Mouse (Mus musculus): ENCODE data around the gene Klk8.

The Klk8 gene

DNA sequence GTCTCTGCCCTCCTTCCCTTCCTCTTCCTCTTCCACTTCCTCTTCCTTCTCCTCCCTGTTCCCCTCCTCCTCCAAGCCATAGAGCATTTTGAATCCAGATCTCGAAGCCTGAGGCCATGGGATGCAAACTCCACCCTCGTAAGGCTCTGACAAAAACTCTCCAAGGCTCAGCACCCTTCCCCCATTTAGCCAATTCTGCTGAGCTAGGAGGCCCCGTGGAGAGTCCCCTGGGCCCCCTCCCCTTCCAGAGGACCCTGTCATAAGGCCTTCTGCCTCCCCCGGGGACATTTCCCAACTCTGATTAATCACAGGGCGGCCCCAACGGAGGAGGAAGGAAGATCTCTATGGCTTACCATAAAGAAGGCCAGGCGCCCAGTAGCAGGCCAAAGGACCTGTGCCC lies 5.8 kb upstream of the Klk8 start, which contains the start of gene Klk9:
Klk9 (plus strand) TSS at position 301 of the 400 bp plus-strand sequence.
- DNase-seq (ENCODE audit: low read depth, low spot score), result no peak

GRCm38 (mm10) chr7:43796355-43796754 lies 1.0 kb upstream of the Klk8 start:
- no peak for DNase-seq (ENCODE audit: low read depth, low spot score)

DNA sequence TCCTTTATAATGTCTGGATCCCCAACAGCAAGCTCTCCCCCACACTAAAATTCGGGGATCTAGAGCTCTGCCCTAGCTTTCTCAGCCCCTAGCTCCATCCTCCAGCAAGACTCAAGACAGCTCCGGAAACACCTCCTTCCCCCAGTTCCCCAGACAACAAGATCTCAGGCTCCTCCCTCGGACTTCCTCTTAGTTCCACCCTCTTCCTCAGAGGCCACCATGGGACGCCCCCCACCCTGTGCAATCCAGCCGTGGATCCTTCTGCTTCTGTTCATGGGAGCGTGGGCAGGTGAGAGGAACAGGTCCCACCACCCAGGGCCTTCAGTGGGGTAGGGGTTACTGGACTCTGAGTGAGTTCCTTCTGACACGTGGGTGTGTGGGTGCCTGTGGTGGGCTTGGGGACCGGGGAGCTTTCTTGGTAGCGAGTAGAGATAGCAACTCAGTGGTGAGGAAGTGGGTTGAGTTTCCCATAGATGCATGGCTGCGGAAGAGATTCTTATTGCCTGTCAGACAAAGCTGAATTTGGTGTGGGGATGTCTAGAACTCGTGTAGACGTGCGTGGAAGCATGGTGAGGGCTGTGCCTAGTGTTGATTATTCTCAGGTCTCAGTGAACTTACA lies 576 bp downstream of the Klk8 start:
- peak; percentile 16 for DNase-seq (ENCODE audit: low read depth, low spot score)

- no peak for DNase-seq (ENCODE audit: low read depth, low spot score)
Observed at GRCm38 (mm10) chr7:43799876-43800275, 2.5 kb downstream of the Klk8 start.

- no peak for DNase-seq (ENCODE audit: low read depth, low spot score)
Observed at GRCm38 (mm10) chr7:43810994-43811393, 13.6 kb downstream of the Klk8 start, which contains the start of gene Klk7. Klk7 (plus strand) TSS chr7:43811294.

GRCm38 (mm10) chr7:43815211-43815610 lies 17.8 kb downstream of the Klk8 start:
- DNase-seq (ENCODE audit: low read depth, low spot score), result no peak

GRCm38 (mm10) chr7:43816746-43817145 lies 19.4 kb downstream of the Klk8 start:
- no peak for DNase-seq (ENCODE audit: low read depth, low spot score)

DNA sequence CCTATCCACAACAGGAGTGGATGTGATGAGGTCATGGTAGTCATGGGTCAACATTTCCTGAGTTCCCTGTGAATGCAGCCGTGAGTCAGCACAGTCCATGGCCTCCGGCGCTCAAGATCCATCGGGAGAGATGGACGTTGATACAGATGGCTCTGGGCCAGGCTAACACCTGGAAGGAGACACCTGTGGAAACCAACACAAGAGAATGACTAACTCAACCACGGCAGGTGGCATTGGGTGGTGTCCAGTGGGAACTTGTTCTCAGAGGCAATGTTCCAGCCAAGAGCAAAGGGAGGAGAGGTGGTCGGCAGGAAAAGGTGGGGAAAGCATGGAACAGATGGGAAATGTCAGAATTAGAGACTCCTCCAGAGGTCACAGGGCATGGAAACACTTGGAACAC lies 24.2 kb downstream of the Klk8 start:
- DNase-seq (ENCODE audit: low read depth, low spot score), result no peak

DNA sequence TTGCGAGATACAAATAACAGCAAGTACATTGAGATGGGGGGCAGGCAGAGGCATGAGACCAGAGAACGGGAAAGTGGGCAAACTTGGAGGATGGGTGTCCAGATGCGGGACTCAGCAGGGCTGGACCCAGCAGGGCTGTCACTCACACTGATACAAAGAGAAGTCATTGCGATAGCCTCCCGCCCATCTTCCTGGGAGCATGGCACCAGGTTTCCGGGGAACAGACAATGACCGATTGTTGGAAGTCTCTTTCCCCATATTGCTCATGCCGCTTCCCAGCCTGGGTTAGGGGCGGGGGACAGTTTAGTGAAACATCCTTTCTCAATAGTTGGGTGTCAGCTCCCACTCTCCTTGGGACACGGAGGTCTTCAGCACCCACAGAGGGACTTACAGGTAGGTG lies 26.8 kb downstream of the Klk8 start, which contains the start of gene Klk6:
Klk6 (plus strand) TSS at position 301 of the 400 bp plus-strand sequence.
- DNase-seq (ENCODE audit: low read depth, low spot score), result peak; percentile 43

GRCm38 (mm10) chr7:43826056-43826455 lies 28.7 kb downstream of the Klk8 start:
- no peak for DNase-seq (ENCODE audit: low read depth, low spot score)

GRCm38 (mm10) chr7:43827706-43828105 lies 30.3 kb downstream of the Klk8 start:
- DNase-seq (ENCODE audit: low read depth, low spot score), result no peak

- no peak for DNase-seq (ENCODE audit: low read depth, low spot score)
Observed at GRCm38 (mm10) chr7:43829006-43829405, 31.6 kb downstream of the Klk8 start.

GRCm38 (mm10) chr7:43841701-43842100 lies 44.3 kb downstream of the Klk8 start, which contains the start of gene Klk5:
Klk5 (plus strand) TSS chr7:43841971.
- DNase-seq (ENCODE audit: low read depth, low spot score), result no peak

DNA sequence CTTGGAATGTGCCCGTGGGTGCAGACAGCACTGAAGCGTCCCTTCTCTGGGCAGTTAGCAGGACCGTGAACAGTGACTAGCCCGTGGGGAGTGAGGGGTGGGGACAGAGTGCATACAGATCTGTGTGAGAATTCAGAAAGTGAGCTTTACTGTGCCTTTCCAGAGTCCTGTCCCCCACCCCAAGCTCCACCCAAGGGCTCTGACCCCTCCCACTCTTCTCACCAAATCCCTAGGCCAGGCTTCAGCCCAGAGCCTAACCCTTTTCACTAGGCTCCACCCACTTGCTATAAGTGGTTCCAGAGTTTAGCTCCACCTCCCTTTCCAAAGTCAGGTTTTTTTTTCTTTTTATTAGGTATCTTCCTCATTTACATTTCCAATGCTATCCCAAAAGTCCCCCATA lies 46.4 kb downstream of the Klk8 start:
- DNase-seq (ENCODE audit: low read depth, low spot score), result no peak

- no peak for DNase-seq (ENCODE audit: low read depth, low spot score)
Observed at GRCm38 (mm10) chr7:43851616-43852015, 54.2 kb downstream of the Klk8 start.
